Mouse (Mus musculus) limb, embryonic 14.5 days (tissue): ENCODE data around the gene Fbxl16. TPM values are rescaled to one million over a fixed set of nuclear protein-coding genes. Genes with fewer than 3 reads are reported as not detected.

Experiments
- ATAC-seq: fragments of 200-750 bp; cut with Nextera tagmentation; 2 replicates; pipeline ENCODE4 v1.8.0; 2017; ENCODE audit warnings: low read depth, moderate number of reproducible peaks, moderate TSS enrichment; ENCODE audit not compliant: low FRiP score
- DNase-seq: peaks from one replicate; pipeline ENCODE4 v3.0.0-alpha.2; 2015; ENCODE audit warnings: low spot score
- H3K27ac ChIP-seq: fragments of 300-500 bp; sonication (generic); replicated peaks from 2 replicates; pipeline ENCODE4 v1.5.1; 2014; ENCODE audit warnings: low read depth, mild to moderate bottlenecking, low read length, moderate library complexity, mixed read lengths
- H3K27me3 ChIP-seq: fragments of 300-500 bp; sonication (generic); 2 replicates; pipeline ENCODE4 v1.6.1; 2014; ENCODE audit warnings: low read length, mixed read lengths; ENCODE audit not compliant: control insufficient read depth, insufficient read depth
- H3K36me3 ChIP-seq: fragments of 300-500 bp; sonication (generic); 2 replicates; pipeline ENCODE4 v1.6.1; 2014; ENCODE audit warnings: mild to moderate bottlenecking, low read length, moderate library complexity, mixed read lengths; ENCODE audit not compliant: control insufficient read depth, insufficient read depth
- H3K4me1 ChIP-seq: fragments of 300-500 bp; sonication (generic); 2 replicates; pipeline ENCODE4 v1.6.1; 2014; ENCODE audit warnings: antibody characterized with exemption, low read length, mixed read lengths; ENCODE audit not compliant: control insufficient read depth, insufficient read depth
- H3K4me2 ChIP-seq: fragments of 300-500 bp; sonication (generic); replicated peaks from 2 replicates; pipeline ENCODE4 v1.6.1; 2014; ENCODE audit warnings: low read depth, mild to moderate bottlenecking, low read length, moderate library complexity; ENCODE audit not compliant: severe bottlenecking
- H3K4me3 ChIP-seq: fragments of 300-500 bp; sonication (generic); replicated peaks from 2 replicates; pipeline ENCODE4 v1.5.1; 2014; ENCODE audit warnings: low read length
- H3K9ac ChIP-seq: fragments of 300-500 bp; sonication (generic); 2 replicates; pipeline ENCODE4 v1.6.1; 2014; ENCODE audit warnings: mild to moderate bottlenecking, low read depth, low read length, moderate library complexity; ENCODE audit not compliant: severe bottlenecking
- H3K9me3 ChIP-seq: fragments of 300-500 bp; sonication (generic); 2 replicates; pipeline ENCODE4 v1.6.1; 2016; ENCODE audit warnings: low read length; ENCODE audit not compliant: control insufficient read depth
- POLR2A ChIP-seq: fragments of 200-500 bp; IDR thresholded peaks from 2 replicates; pipeline ENCODE4 v1.8.0; 2012; ENCODE audit warnings: inconsistent platforms, mild to moderate bottlenecking, moderate library complexity, borderline replicate concordance; ENCODE audit not compliant: insufficient read depth, insufficient read length; ENCODE audit errors: extremely low read depth
- WGBS: fragments of 180-500 bp; shearing (Covaris S2); extraction: QIAGEN DNeasy Blood & Tissue Kit; methylation state at CpG from one replicate; pipeline ENCODE4 v1.1.7; 2014; 5-methylcytosine and 5-hydroxymethylcytosine counted together
- polyA plus RNA-seq, 2 experiments: library from polyadenylated mRNA; depleted of rRNA in 1 of 2; stranded (reverse) in 1 of 2; unstranded in 1 of 2; fragments of >200 nt; fragmentation: Nextera tagmentation in 1 of 2; extraction: Ambion mirVana in 1 of 2; gene quantifications; 2 replicates each; pipeline versions ENCODE4 v1.2.1 to v1.2.3; 2012 to 2014

Fbxl16 gene
- polyA plus RNA-seq, 2 experiments: 2.0 to 6.5 TPM

- Histone ChIP-seq H3K27me3 (no peaks in the 10 kb centered on the region), H3K9ac (no peak overlapping the region), H3K9me3 (no peaks in the 10 kb centered on the region), H3K4me1 (peaks cover 3% of the 10 kb centered on the region), H3K4me3 (no peak overlapping the region), H3K4me2 (no peak overlapping the region), H3K27ac (no peak overlapping the region), H3K36me3 (no peaks in the 10 kb centered on the region)
- DNase-seq (no peak), ATAC-seq (no peak)
- WGBS: 28% methylated on average over 9 of the region's 9 CpGs
- no peak for TF ChIP-seq POLR2A
Observed at GRCm38 (mm10) chr17:25769331-25769730, 39.6 kb upstream of the Fbxl16 start.

- Histone ChIP-seq H3K27me3 (no peaks in the 10 kb centered on the region), H3K4me2 (peak within 1 kb of the TSS; percentile 80), H3K4me3 (peak within 1 kb of the TSS; percentile 69), H3K9me3 (no peaks in the 10 kb centered on the region), H3K36me3 (peaks cover 9% of the 10 kb centered on the region), H3K27ac (no peak within 1 kb of the TSS), H3K9ac (peak within 1 kb of the TSS; percentile 77), H3K4me1 (peaks cover 5% of the 10 kb centered on the region)
- ATAC-seq (peak; percentile 87), DNase-seq (peak; percentile 96)
- under 1% methylated on average over 37 of the region's 37 CpGs for WGBS
- peak; percentile 53; the same call in 1 of the 2 replicates for TF ChIP-seq POLR2A
Observed at GRCm38 (mm10) chr17:25773549-25774120, 35.2 kb upstream of the Fbxl16 start, which contains the start of gene Narfl. Gene Narfl, plus strand, starts transcription at chr17:25773776.

- H3K4me2 ChIP-seq: no peak overlapping the region
- H3K9me3 ChIP-seq: no peaks in the 10 kb centered on the region
- ATAC-seq (no peak), DNase-seq (no peak)
- H3K4me1 ChIP-seq: peaks cover 5% of the 10 kb centered on the region
- H3K9ac ChIP-seq: no peak overlapping the region
- TF ChIP-seq POLR2A: no peak
- H3K27me3 ChIP-seq: no peaks in the 10 kb centered on the region
- no peak overlapping the region for H3K27ac ChIP-seq
- peaks cover 9% of the 10 kb centered on the region for H3K36me3 ChIP-seq
- 82% methylated on average over 10 of the region's 10 CpGs for WGBS
- H3K4me3 ChIP-seq: no peak overlapping the region
Observed at GRCm38 (mm10) chr17:25775318-25776062, 33.4 kb upstream of the Fbxl16 start.

DNA sequence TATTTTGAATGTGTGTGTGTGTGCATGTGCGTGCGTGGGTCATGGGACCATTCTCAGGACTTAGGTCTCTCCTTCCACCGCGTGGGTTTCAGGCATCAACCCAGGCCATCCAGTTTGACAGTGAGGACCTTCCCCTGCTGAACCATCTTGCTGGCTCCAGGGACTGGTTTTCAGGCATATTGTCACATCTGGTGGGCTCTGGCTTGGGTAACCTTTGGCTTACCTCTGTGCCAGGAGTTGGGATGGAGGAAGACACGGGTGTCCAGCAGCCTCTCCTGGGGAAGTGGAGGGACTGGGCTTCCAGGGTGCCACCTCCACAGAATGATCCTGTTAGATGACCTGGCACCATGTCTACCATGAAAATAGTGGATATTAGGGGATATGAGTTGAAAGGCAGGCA lies 30.9 kb upstream of the Fbxl16 start:
- H3K4me2 ChIP-seq: no peak overlapping the region
- H3K9me3 ChIP-seq: no peaks in the 10 kb centered on the region
- 94% methylated on average over 5 of the region's 5 CpGs for whole genome bisulfite sequencing
- H3K4me3 ChIP-seq: no peak overlapping the region
- peaks cover 26% of the 10 kb centered on the region for H3K36me3 ChIP-seq
- H3K4me1 ChIP-seq: peaks cover 5% of the 10 kb centered on the region
- H3K27ac ChIP-seq: no peak overlapping the region
- H3K27me3 ChIP-seq: no peaks in the 10 kb centered on the region
- H3K9ac ChIP-seq: no peak overlapping the region
- ATAC-seq: no peak
- TF ChIP-seq POLR2A: no peak
- DNase-seq: no peak

- WGBS: 74% methylated on average over 6 of the region's 6 CpGs
- DNase-seq: no peak
- Histone ChIP-seq H3K27me3 (no peaks in the 10 kb centered on the region), H3K4me2 (no peak overlapping the region), H3K27ac (no peak overlapping the region), H3K9me3 (no peaks in the 10 kb centered on the region), H3K4me1 (peaks cover 13% of the 10 kb centered on the region), H3K9ac (no peak overlapping the region), H3K4me3 (no peak overlapping the region), H3K36me3 (peaks cover 38% of the 10 kb centered on the region)
- no peak for ATAC-seq
- no peak for TF ChIP-seq POLR2A
Observed at GRCm38 (mm10) chr17:25781339-25781738, 27.5 kb upstream of the Fbxl16 start.
